Mouse (Mus musculus) forebrain, embryonic 15.5 days (tissue): Measurements from ENCODE around the gene Atf6. TPM values are rescaled to one million over a fixed set of nuclear protein-coding genes. Genes with fewer than 3 reads are reported as not detected.
A peak's percentile ranks its signal among the peaks of the same experiment; 100 is the strongest.

Experiments used
- ATAC-seq: fragments of 200-750 bp; cut with Nextera tagmentation; replicated peaks from 2 replicates; pipeline ENCODE4 v1.8.0; 2017; ENCODE audit warnings: mild to moderate bottlenecking, moderate TSS enrichment, moderate library complexity
- H3K27ac ChIP-seq: fragments of 300-500 bp; sonication (generic); replicated peaks from 2 replicates; pipeline ENCODE4 v1.5.1; 2015; ENCODE audit warnings: mild to moderate bottlenecking, inconsistent platforms
- H3K27me3 ChIP-seq: fragments of 300-500 bp; sonication (generic); 2 replicates; pipeline ENCODE4 v1.6.1; 2015; ENCODE audit warnings: inconsistent platforms
- H3K36me3 ChIP-seq: fragments of 300-500 bp; sonication (generic); 2 replicates; pipeline ENCODE4 v1.6.1; 2015; ENCODE audit warnings: mild to moderate bottlenecking, inconsistent platforms
- H3K4me1 ChIP-seq: fragments of 300-500 bp; sonication (generic); 2 replicates; pipeline ENCODE4 v1.6.1; 2015; ENCODE audit warnings: inconsistent platforms
- H3K4me2 ChIP-seq: fragments of 300-500 bp; sonication (generic); replicated peaks from 2 replicates; pipeline ENCODE4 v1.6.1; 2015; ENCODE audit warnings: mild to moderate bottlenecking, inconsistent platforms
- H3K4me3 ChIP-seq: fragments of 300-500 bp; sonication (generic); 2 replicates; pipeline ENCODE4 v1.5.1; 2015; ENCODE audit warnings: mild to moderate bottlenecking, inconsistent platforms
- H3K9ac ChIP-seq: fragments of 300-500 bp; sonication (generic); replicated peaks from 2 replicates; pipeline ENCODE4 v1.6.1; 2015; ENCODE audit warnings: mild to moderate bottlenecking, inconsistent platforms
- H3K9me3 ChIP-seq: fragments of 300-500 bp; sonication (generic); 2 replicates; pipeline ENCODE4 v1.6.1; 2016; ENCODE audit warnings: inconsistent platforms
- WGBS: fragments of 180-500 bp; shearing (Covaris S2); methylation state at CpG from one replicate; pipeline ENCODE4 v1.1.7; 2015; ENCODE audit warnings: mixed read lengths; 5-methylcytosine and 5-hydroxymethylcytosine counted together
- polyA plus RNA-seq: library from polyadenylated mRNA; unstranded; fragments of >200 nt; fragmentation: Nextera tagmentation; extraction: Ambion mirVana; gene quantifications from 2 replicates; pipeline ENCODE4 v1.2.1, GENCODE M21; 2015

Atf6 gene
- polyA plus RNA-seq, 1 experiment from 2014 or later = 7.6 TPM

DNA sequence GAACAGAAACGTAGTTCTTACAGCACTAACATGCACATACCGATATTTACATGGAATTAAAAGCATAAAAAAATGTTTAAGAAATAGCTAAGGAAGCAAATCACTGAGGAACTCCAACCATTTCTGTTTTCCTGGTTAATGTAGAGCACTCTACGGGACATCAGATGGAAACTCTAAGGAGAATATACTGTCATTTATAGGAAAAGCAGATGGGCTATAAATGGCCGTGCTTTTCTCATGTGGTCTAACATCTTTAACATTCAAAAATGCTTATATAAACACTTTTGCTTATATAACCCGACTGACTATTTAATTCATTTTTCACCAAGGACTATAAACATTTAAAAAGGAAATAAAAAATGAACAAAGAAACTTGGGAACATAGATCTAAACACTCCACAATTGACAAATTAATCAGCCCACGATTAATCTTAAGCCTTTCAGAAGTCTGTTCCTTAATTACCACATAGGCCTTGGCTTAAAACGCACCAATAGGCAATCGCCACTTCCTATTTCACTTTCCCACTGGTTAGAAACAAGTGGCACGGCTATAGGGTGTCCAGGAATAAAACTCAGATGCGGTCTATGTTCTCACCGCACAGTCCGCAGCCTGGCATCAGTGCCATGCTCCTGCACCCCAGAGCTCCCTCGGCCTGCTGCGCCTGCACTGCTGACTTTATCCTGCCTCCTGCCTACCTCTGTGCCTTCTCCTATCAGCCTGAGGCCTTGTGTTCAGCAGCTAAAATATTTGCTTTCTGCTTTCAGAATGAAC lies 80.8 kb downstream of the Atf6 start:
- Histone ChIP-seq H3K36me3 (peaks cover 10% of the 10 kb centered on the region; the same call in 1 of the 2 replicates), H3K27ac (no peak overlapping the region), H3K4me1 (no peaks in the 10 kb centered on the region), H3K27me3 (no peaks in the 10 kb centered on the region), H3K4me2 (no peak overlapping the region), H3K4me3 (no peak overlapping the region), H3K9ac (no peak overlapping the region), H3K9me3 (no peaks in the 10 kb centered on the region)
- no peak for ATAC-seq
- 90% methylated on average over 14 of the region's 14 CpGs for WGBS

DNA sequence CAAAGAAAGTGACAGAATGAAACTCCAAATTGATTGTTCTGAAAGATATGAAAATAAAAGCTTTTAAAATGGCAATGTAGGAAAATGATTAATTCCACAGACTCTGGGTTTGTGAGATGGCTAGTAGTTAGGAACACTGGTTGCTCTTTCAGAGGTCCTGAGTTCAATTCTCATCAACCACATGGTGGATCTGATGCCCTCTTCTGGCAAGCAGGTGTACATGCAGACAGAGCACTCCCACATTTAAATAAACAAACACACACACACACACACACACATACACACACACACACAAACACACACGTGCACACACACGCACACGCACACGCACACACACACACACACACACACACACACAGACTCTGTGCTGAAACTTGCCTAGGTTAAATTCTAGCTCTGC lies 89.9 kb downstream of the Atf6 start:
- H3K36me3 ChIP-seq = no peaks in the 10 kb centered on the region
- H3K27me3 ChIP-seq = no peaks in the 10 kb centered on the region
- no peak overlapping the region for H3K27ac ChIP-seq
- no peak overlapping the region for H3K4me2 ChIP-seq
- H3K4me1 ChIP-seq = no peaks in the 10 kb centered on the region
- no peak for ATAC-seq
- H3K9ac ChIP-seq = no peak overlapping the region
- H3K9me3 ChIP-seq = no peaks in the 10 kb centered on the region
- WGBS = 87% methylated on average over 4 of the region's 4 CpGs
- H3K4me3 ChIP-seq = no peak overlapping the region

DNA sequence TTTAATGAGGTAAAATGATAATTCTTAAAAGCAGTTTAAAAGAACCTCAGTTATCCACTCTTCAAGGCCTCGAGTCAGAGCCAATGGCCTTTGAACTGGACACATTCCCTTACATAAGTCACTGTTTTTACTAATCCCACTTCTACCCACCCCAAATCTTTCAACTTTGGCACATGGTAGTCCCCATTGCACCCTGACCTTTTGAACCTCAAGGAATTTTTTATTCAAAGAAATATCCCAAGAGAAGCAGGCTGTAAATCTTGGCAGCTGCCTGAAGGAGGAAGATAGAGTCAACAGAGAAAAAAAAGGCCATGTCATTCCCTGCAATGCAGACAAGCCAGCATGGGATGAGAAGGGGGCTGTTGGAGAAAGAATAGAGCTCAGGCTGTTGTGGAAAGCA lies 93.1 kb downstream of the Atf6 start:
- H3K9me3 ChIP-seq = no peaks in the 10 kb centered on the region
- no peak overlapping the region for H3K4me3 ChIP-seq
- no peak overlapping the region for H3K27ac ChIP-seq
- 74% methylated on average over 1 of the region's 1 CpGs for WGBS
- H3K9ac ChIP-seq = no peak overlapping the region
- H3K4me2 ChIP-seq = no peak overlapping the region
- H3K27me3 ChIP-seq = no peaks in the 10 kb centered on the region
- H3K4me1 ChIP-seq = peaks cover 4% of the 10 kb centered on the region; the same call in 1 of the 2 replicates
- H3K36me3 ChIP-seq = no peaks in the 10 kb centered on the region
- ATAC-seq = no peak

DNA sequence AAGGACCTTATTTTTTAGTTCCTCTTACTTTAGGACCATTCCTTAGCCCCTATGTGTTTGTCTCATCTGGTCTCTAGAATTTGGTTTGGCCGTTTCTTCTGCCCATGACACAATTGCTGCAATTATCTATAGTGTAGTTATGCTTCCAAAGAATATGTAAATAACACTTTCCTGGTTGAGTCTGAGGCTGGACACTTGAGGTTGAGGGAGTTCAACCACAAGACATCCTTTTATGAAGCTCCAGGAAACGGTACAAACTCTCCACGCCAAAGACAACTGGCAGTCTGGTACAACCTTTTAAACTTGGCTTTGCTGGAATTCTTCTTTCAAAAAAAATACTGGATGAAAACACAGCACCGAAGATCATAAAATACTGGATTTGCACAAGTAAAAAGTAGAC lies 94.1 kb downstream of the Atf6 start:
- no peaks in the 10 kb centered on the region for H3K27me3 ChIP-seq
- ATAC-seq = no peak
- 91% methylated on average over 4 of the region's 4 CpGs for WGBS
- H3K36me3 ChIP-seq = no peaks in the 10 kb centered on the region
- no peaks in the 10 kb centered on the region for H3K9me3 ChIP-seq
- H3K9ac ChIP-seq = no peak overlapping the region
- no peak overlapping the region for H3K27ac ChIP-seq
- H3K4me2 ChIP-seq = no peak overlapping the region
- H3K4me1 ChIP-seq = peaks cover 4% of the 10 kb centered on the region; the same call in 1 of the 2 replicates
- H3K4me3 ChIP-seq = no peak overlapping the region

DNA sequence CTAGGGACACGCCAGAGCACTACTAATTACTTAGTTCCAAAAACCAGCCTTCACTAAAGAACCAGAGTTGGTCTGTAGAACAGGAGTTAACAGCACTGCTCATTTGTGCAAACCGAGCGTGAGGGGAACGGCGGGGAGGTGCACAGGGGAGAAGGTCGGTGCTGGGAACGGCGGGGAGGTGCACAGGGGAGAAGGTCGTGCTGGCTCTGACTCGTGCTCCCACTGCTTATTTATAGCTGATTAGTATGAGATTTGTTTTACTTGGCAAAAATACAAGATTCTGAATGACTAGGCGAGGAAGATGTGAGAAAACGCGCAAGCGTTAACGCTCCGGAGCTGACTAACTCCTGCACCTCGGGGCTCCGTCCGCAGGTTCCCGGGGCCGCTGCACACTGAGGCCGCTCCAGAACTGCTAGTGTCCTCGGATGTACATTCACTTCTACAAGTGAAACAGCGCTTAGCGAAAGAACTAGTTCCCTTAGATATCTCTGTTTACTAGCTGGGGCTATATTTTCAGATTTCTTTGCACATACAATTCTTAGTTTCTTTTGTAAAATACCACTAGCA lies 96.1 kb downstream of the Atf6 start:
- Histone ChIP-seq H3K27me3 (no peaks in the 10 kb centered on the region), H3K9ac (no peak overlapping the region), H3K27ac (no peak overlapping the region), H3K4me2 (peak overlapping the region; percentile 6; the same call in 1 of the 2 replicates), H3K4me3 (no peak overlapping the region), H3K9me3 (no peaks in the 10 kb centered on the region), H3K4me1 (peaks cover 4% of the 10 kb centered on the region; the same call in 1 of the 2 replicates), H3K36me3 (no peaks in the 10 kb centered on the region)
- WGBS = 58% methylated on average over 25 of the region's 25 CpGs
- no peak for ATAC-seq

DNA sequence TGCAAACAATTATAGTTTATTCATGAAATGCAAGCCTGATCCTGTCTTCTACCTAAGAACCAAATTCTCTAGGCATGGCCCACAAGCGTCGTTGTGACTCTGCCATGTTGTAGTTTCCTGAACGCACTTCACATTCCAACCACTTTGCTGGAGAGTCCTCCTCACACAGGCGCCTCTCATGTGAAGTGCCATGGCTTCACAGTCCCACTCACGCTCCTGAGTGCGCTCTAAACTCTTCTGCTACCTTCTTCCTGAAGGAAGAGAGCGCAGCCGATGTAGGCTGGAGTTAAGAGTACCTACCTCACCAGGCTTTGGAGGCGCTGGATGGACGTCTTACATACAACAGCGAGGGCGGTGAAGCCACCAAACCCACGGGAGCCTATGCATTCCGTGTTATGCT lies 96.9 kb downstream of the Atf6 start:
- ATAC-seq = no peak
- no peaks in the 10 kb centered on the region for H3K9me3 ChIP-seq
- H3K4me2 ChIP-seq = no peak overlapping the region
- H3K36me3 ChIP-seq = no peaks in the 10 kb centered on the region
- no peak overlapping the region for H3K27ac ChIP-seq
- H3K4me3 ChIP-seq = no peak overlapping the region
- no peaks in the 10 kb centered on the region for H3K27me3 ChIP-seq
- 93% methylated on average over 14 of the region's 14 CpGs for WGBS
- no peak overlapping the region for H3K9ac ChIP-seq
- H3K4me1 ChIP-seq = peaks cover 4% of the 10 kb centered on the region; the same call in 1 of the 2 replicates

DNA sequence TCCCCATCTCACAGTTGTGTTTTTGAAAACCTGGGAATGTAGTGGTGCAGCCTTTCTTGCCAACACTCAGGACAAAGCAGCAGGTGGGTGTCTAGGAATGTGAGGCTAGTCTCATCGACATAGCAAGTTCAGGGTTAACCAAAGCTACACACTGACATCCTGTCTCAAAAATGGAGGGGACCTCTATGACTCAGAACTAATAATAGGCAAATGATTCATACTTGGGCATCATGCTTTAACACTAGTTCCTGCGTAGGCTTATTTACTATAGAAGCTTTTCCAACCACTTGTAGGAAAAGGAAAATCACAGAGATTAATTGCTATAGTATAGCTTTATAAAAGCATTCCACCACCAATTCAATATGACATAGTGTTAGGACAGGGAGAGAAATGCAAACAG lies 100.6 kb downstream of the Atf6 start:
- 74% methylated on average over 2 of the region's 2 CpGs for WGBS
- no peaks in the 10 kb centered on the region for H3K9me3 ChIP-seq
- no peaks in the 10 kb centered on the region for H3K36me3 ChIP-seq
- H3K27ac ChIP-seq = no peak overlapping the region
- no peak overlapping the region for H3K4me3 ChIP-seq
- H3K27me3 ChIP-seq = no peaks in the 10 kb centered on the region
- no peak overlapping the region for H3K9ac ChIP-seq
- H3K4me2 ChIP-seq = no peak overlapping the region
- H3K4me1 ChIP-seq = peaks cover 4% of the 10 kb centered on the region; the same call in 1 of the 2 replicates
- ATAC-seq = no peak

DNA sequence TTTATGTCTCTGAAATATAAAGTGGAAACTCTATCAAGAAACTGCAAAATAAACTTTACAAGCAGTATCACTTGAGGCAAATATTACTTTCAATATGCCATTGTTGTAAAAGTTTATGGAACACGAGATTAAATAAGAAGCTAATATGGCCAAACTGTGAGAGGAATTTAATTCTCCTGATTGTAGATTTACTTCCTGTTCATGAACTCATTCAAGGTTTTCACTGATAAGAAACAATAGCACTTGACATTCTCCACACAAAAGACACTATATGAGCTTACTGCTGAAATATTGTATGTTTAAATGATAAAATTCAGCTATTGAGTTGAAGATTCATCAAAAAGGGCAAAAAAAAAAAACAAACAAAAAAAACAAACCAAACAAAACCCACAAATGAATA lies 102.8 kb downstream of the Atf6 start:
- H3K27ac ChIP-seq = no peak overlapping the region
- H3K4me3 ChIP-seq = no peak overlapping the region
- H3K4me1 ChIP-seq = no peaks in the 10 kb centered on the region
- H3K9ac ChIP-seq = no peak overlapping the region
- no peak overlapping the region for H3K4me2 ChIP-seq
- WGBS = 82% methylated on average over 1 of the region's 1 CpGs
- ATAC-seq = no peak
- no peaks in the 10 kb centered on the region for H3K36me3 ChIP-seq
- no peaks in the 10 kb centered on the region for H3K9me3 ChIP-seq
- no peaks in the 10 kb centered on the region for H3K27me3 ChIP-seq

DNA sequence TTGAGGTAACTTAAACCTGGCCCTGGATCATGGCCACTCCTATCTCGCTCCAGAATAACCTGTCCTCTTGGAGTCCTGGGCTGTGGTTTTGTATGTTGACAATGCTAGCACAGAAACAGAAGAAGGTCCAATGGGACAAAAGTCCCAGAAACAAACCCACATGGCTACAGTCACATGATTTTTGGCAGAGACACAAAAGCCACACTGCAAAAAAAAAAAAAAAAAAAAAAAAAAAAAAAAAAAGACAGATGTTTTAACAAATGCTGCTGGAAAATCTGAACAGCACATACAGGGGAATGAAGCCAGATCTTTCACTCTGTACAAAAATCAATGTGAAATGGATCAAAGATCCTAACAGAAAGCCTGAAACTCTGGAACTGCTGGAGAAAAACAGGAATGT lies 105.9 kb downstream of the Atf6 start:
- no peak overlapping the region for H3K4me2 ChIP-seq
- WGBS = 94% methylated on average over 1 of the region's 1 CpGs
- H3K9me3 ChIP-seq = no peaks in the 10 kb centered on the region
- H3K27me3 ChIP-seq = no peaks in the 10 kb centered on the region
- H3K4me3 ChIP-seq = no peak overlapping the region
- no peaks in the 10 kb centered on the region for H3K36me3 ChIP-seq
- no peak overlapping the region for H3K9ac ChIP-seq
- no peaks in the 10 kb centered on the region for H3K4me1 ChIP-seq
- no peak overlapping the region for H3K27ac ChIP-seq
- no peak for ATAC-seq

DNA sequence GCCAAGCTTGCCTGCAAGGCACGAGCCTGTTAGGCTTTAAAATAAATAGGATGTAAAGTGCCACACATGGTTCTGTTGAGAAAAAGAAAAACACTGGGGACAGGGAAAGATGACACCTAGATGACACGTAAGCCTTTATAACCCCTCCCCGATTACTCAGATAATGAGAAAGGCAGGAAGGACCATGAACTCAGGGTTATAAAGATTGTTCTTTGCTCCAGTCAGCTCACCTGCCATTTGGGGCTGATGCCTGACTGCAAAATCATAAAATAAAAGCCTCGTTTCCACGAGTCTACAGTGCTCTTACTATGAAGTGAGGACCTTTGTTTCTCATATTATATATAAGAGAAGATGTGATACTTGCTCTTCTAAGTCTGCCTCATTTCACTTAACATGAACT lies 114.0 kb downstream of the Atf6 start:
- Histone ChIP-seq H3K27ac (no peak overlapping the region), H3K9ac (no peak overlapping the region), H3K4me1 (no peaks in the 10 kb centered on the region), H3K36me3 (no peaks in the 10 kb centered on the region), H3K9me3 (no peaks in the 10 kb centered on the region), H3K4me3 (no peak overlapping the region), H3K4me2 (no peak overlapping the region), H3K27me3 (no peaks in the 10 kb centered on the region)
- ATAC-seq = no peak
- 95% methylated on average over 5 of the region's 5 CpGs for WGBS

DNA sequence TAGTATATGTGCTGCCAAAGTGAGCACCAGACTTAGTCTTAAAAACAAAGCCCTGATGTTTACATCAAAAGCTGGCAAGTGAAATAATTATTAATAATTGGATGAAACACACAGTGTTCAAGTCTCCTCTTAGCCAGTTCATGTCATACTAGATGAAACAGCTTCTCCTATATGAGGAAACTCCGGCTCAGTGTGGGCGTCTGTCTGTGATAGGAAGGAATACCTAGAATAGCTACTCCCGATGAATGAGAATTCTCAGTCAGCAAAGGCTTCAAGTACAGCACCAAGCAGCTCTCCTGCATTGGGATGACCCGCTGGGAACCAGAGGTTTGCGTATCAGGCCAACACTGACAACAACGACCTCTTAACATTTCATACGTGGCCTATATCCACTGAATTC lies 115.8 kb downstream of the Atf6 start:
- H3K4me3 ChIP-seq = no peak overlapping the region
- H3K9ac ChIP-seq = no peak overlapping the region
- WGBS = 94% methylated on average over 7 of the region's 7 CpGs
- H3K4me1 ChIP-seq = no peaks in the 10 kb centered on the region
- no peaks in the 10 kb centered on the region for H3K9me3 ChIP-seq
- ATAC-seq = no peak
- no peaks in the 10 kb centered on the region for H3K27me3 ChIP-seq
- H3K27ac ChIP-seq = no peak overlapping the region
- H3K4me2 ChIP-seq = no peak overlapping the region
- no peaks in the 10 kb centered on the region for H3K36me3 ChIP-seq

DNA sequence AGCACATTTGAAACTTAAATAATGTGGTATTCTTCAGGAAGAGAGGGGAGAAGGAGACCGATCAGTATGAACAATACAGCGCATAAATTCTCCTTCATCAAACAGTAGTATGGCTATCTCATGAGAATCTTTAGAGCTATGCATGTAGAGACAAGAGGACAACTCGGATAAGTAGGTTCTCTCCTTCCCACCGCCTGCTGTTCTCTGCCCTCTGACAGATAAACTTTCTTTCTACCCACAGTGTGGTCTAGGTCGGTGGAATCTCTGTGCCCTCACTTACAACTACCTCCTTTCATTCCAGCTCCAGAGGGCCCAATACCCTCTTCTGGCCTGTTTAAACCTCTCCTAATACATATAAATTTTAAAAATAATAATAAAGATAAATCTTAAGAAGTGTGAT lies 121.0 kb downstream of the Atf6 start:
- Histone ChIP-seq H3K27ac (no peak overlapping the region), H3K9me3 (no peaks in the 10 kb centered on the region), H3K4me3 (no peak overlapping the region), H3K4me2 (no peak overlapping the region), H3K4me1 (no peaks in the 10 kb centered on the region), H3K27me3 (no peaks in the 10 kb centered on the region), H3K9ac (no peak overlapping the region), H3K36me3 (no peaks in the 10 kb centered on the region)
- WGBS = 93% methylated on average over 5 of the region's 5 CpGs
- no peak for ATAC-seq
